Mouse (Mus musculus): ENCODE results near the gene Olfr538. TPM values are rescaled to one million over a fixed set of nuclear protein-coding genes. Genes with fewer than 3 reads are reported as not detected.
"Not testable (repeated sequence)": the region's sequence is repeated elsewhere in the genome, so short reads cannot be mapped to it uniquely, and the experiment has no call there.

Olfr538 gene
- not detected for total RNA-seq (2021)
- long read RNA-seq, experiment 1, result 0 reads
- long read RNA-seq, experiment 2, result 0 reads

GRCm38 (mm10) chr7:140567586-140567985, at the start of gene Olfr538:
Gene Olfr538, plus strand, starts transcription at chr7:140567886.
- no peak for DNase-seq (ENCODE audit: low spot score in 2 of 2)

GRCm38 (mm10) chr7:140539746-140540145, 27.9 kb upstream of the Olfr538 start:
- no peak for DNase-seq (ENCODE audit: low spot score in 2 of 2)

DNA sequence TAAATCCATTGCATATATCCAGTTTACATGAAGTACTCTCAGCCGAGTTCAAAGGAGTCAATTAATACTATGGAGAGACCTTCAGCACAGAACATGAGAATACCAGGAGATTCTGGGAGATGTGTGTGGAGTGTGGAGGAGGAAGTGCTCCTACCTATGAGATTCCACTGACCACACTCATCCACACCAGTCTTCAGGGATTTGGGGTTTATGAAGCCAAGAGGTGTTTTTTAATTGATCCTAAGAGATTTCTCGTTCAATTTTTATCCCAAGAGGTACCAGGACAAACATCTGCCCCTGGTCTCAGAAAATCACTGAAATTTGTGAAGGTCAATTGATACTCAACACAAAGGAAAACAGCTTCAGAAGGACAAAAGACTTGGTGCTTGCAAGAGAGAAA, 33.3 kb downstream of the Olfr538 start, which contains the start of gene Olfr46:
Gene Olfr46, plus strand, starts transcription at position 301 of the 400 bp plus-strand sequence.
- not testable (repeated sequence) for DNase-seq (ENCODE audit: low spot score in 2 of 2)

Other genes starting within 250 kb of the Olfr538 start
- gene Olfr525, start 247.0 kb upstream of the Olfr538 start, total RNA-seq (2021), result not detected
- not detected for gene Olfr527, start 233.9 kb upstream of the Olfr538 start, total RNA-seq (2021)
- not detected for gene Olfr60, start 206.2 kb upstream of the Olfr538 start, total RNA-seq (2021)
- gene Olfr530, start 191.6 kb upstream of the Olfr538 start, total RNA-seq (2021), result not detected
- not detected for gene Olfr531, start 165.0 kb upstream of the Olfr538 start, total RNA-seq (2021)
- gene Olfr532, start 146.2 kb upstream of the Olfr538 start, total RNA-seq (2021), result not detected
- gene Olfr533, start 104.5 kb upstream of the Olfr538 start, total RNA-seq (2021), result not detected
- gene Olfr535, start 83.7 kb upstream of the Olfr538 start, total RNA-seq (2021), result not detected
- gene Olfr536, start 60.5 kb upstream of the Olfr538 start, total RNA-seq (2021), result not detected
- not detected for gene Olfr46, start 33.4 kb downstream of the Olfr538 start, total RNA-seq (2021)
- not detected for gene Olfr61, start 61.1 kb downstream of the Olfr538 start, total RNA-seq (2021)
- not detected for gene Olfr53, start 78.6 kb downstream of the Olfr538 start, total RNA-seq (2021)
- gene Olfr539, start 92.0 kb downstream of the Olfr538 start, total RNA-seq (2021), result under 1 TPM in 1 of 2 experiments, not detected in 1; 0.02 TPM
- gene Olfr45, start 114.1 kb downstream of the Olfr538 start, total RNA-seq (2021), result not detected
- not detected for gene Olfr541, start 129.4 kb downstream of the Olfr538 start, total RNA-seq (2021)
- 1 to 10 TPM in 1 of 2 experiments, under 1 TPM in 1; 0.54 to 3.6 TPM for gene Cyp2e1, start 195.9 kb downstream of the Olfr538 start, total RNA-seq (2021)
- gene Syce1, start 220.0 kb downstream of the Olfr538 start, total RNA-seq (2021), result not detected

Data from gastrocnemius, postnatal 4 days (tissue).